Mouse (Mus musculus) MEL (cell line): ENCODE results near the gene Asap3.

Source experiments
- BHLHE40 ChIP-seq: IDR thresholded peaks from 2 replicates; pipeline ENCODE4 v1.6.1; 2012; ENCODE audit warnings: low read depth, mild to moderate bottlenecking, inconsistent platforms, low read length, improper control_type of control experiment, borderline replicate concordance
- CTCF ChIP-seq, 3 experiments: IDR thresholded peaks in 2 of 3; conservative IDR thresholded peaks in 1 of 3; 2 replicates each; pipeline ENCODE4 v1.5.1; 2011 to 2012; ENCODE audit warnings: low read length in 3 of 3, low read depth in 2 of 3, mild to moderate bottlenecking in 2 of 3, improper control_type of control experiment in 1 of 3, inconsistent platforms in 1 of 3, mixed read lengths in 1 of 3, moderate library complexity in 1 of 3; ENCODE audit not compliant: control insufficient read depth in 1 of 3, insufficient read depth in 1 of 3, poor library complexity in 1 of 3, severe bottlenecking in 1 of 3
- E2F4 ChIP-seq: IDR thresholded peaks from 2 replicates; pipeline ENCODE4 v1.6.1; 2011; ENCODE audit warnings: low read depth, low read length, improper control_type of control experiment, borderline replicate concordance
- EP300 ChIP-seq, 2 experiments: IDR thresholded peaks; 2 replicates each; pipeline ENCODE4 v1.6.1; 2011; ENCODE audit warnings: improper control_type of control experiment in 2 of 2, low read length in 2 of 2, low read depth in 1 of 2, mild to moderate bottlenecking in 1 of 2
- MAFK ChIP-seq: IDR thresholded peaks from 2 replicates; pipeline ENCODE4 v1.6.1; 2011; ENCODE audit warnings: low read depth, mild to moderate bottlenecking, low read length, improper control_type of control experiment, borderline replicate concordance
- MEF2A ChIP-seq: IDR thresholded peaks from 2 replicates; pipeline ENCODE4 v1.6.1; 2014; ENCODE audit warnings: low read depth, mild to moderate bottlenecking, inconsistent platforms, low read length, improper control_type of control experiment; ENCODE audit not compliant: poor library complexity, insufficient replicate concordance, severe bottlenecking; ENCODE audit errors: extremely low read depth
- MYB ChIP-seq: IDR thresholded peaks from 2 replicates; pipeline ENCODE4 v1.6.1; 2011; ENCODE audit warnings: mild to moderate bottlenecking, low read depth, low read length, improper control_type of control experiment
- NELFE ChIP-seq: IDR thresholded peaks from 2 replicates; pipeline ENCODE4 v1.6.1; 2011; ENCODE audit warnings: low read depth, low read length, improper control_type of control experiment
- POLR2A ChIP-seq, 2 experiments: IDR thresholded peaks; 2 replicates each; pipeline ENCODE4 v1.6.1; 2011 to 2012; ENCODE audit warnings: low read length in 2 of 2, mild to moderate bottlenecking in 2 of 2, control low read depth in 1 of 2, improper control_type of control experiment in 1 of 2, low read depth in 1 of 2, moderate library complexity in 1 of 2; ENCODE audit not compliant: control insufficient read depth in 1 of 2, insufficient read depth in 1 of 2, poor library complexity in 1 of 2
- UBTF ChIP-seq: IDR thresholded peaks from 2 replicates; pipeline ENCODE4 v1.6.1; 2012; ENCODE audit warnings: low read depth, mild to moderate bottlenecking, inconsistent platforms, low read length, improper control_type of control experiment, moderate library complexity, borderline replicate concordance; ENCODE audit not compliant: insufficient read depth
- ZNF384 ChIP-seq: IDR thresholded peaks from 2 replicates; pipeline ENCODE4 v1.6.1; 2012; ENCODE audit warnings: low read depth, mild to moderate bottlenecking, inconsistent platforms, low read length, improper control_type of control experiment

GRCm38 (mm10) chr4:136189912-136190311 is 16.3 kb upstream of the Asap3 start:
- TF ChIP-seq MYB (no peak), BHLHE40 (no peak), E2F4 (no peak), POLR2A (IDR thresholded peaks at IDR 0.05; ENCODE audit: control insufficient read depth in 1 of 2, insufficient read depth in 1 of 2, low read depth in 1 of 2, low read length in 2 of 2, poor library complexity in 1 of 2) (no peak), CTCF (IDR thresholded peaks at IDR 0.05 in 2 of 3, conservative IDR thresholded peaks at IDR 0.05 in 1 of 3; ENCODE audit: control insufficient read depth in 1 of 3, insufficient read depth in 1 of 3, low read depth in 2 of 3, low read length in 3 of 3, poor library complexity in 1 of 3, severe bottlenecking in 1 of 3) (no peak), NELFE (no peak), ZNF384 (no peak), MEF2A (no peak), UBTF (no peak), EP300 (IDR thresholded peaks at IDR 0.05; ENCODE audit: low read depth in 1 of 2, low read length in 2 of 2) (no peak), MAFK (no peak)
